Mouse (Mus musculus) heart, postnatal 0 days (tissue): Measurements from ENCODE around the gene Med13.

Experiments
- CTCF ChIP-seq: IDR thresholded peaks from 2 replicates; pipeline ENCODE4 v1.5.1; 2016; ENCODE audit warnings: antibody characterized with exemption, control low read depth, low read depth
- EP300 ChIP-seq: IDR thresholded peaks from 2 replicates; pipeline ENCODE4 v1.6.1; 2016; ENCODE audit warnings: antibody characterized with exemption, low read depth

DNA sequence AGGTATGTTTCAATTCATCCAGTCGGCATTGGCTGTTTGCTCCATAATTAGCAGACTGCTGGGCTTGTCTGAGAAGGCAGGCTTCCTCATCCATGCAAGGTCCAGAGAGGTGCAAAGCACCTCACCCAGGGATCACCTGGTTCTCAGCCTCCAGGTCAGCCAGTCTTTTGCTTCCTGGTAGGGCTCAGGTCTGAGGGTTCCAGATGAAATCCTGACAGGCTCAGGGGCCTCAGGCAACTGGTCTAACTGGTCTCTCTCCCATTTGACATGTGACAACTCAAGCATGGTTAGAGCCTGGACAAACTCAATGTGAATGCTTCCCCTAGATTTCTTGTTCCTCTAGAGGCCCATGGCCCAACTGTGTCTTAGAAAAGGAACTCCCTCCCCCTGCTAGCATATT, 32.9 kb upstream of the Med13 start:
- TF ChIP-seq CTCF (no peak), EP300 (no peak)
